Mouse (Mus musculus) stomach, postnatal 0 days (tissue): ENCODE data around the gene Ift74. TPM values are rescaled to one million over a fixed set of nuclear protein-coding genes. Genes with fewer than 3 reads are reported as not detected.
A peak's percentile ranks its signal among the peaks of the same experiment; 100 is the strongest.

Experiments used
- ATAC-seq: fragments of 200-750 bp; cut with Nextera tagmentation; 2 replicates; pipeline ENCODE4 v1.8.0; 2017; ENCODE audit not compliant: low FRiP score, low TSS enrichment
- DNase-seq: peaks from one replicate; pipeline ENCODE4 v3.0.0-alpha.2; 2016; ENCODE audit warnings: low spot score
- H3K27ac ChIP-seq: fragments of 300-500 bp; sonication (generic); replicated peaks from 2 replicates; pipeline ENCODE4 v1.5.1; 2014; ENCODE audit warnings: mild to moderate bottlenecking, control low read depth
- H3K27me3 ChIP-seq: fragments of 300-500 bp; sonication (generic); 2 replicates; pipeline ENCODE4 v1.6.1; 2014; ENCODE audit warnings: low read length; ENCODE audit not compliant: control insufficient read depth, insufficient read depth
- H3K36me3 ChIP-seq: fragments of 300-500 bp; sonication (generic); 2 replicates; pipeline ENCODE4 v1.6.1; 2014; ENCODE audit warnings: low read length, mixed read lengths; ENCODE audit not compliant: control insufficient read depth, insufficient read depth
- H3K4me1 ChIP-seq: fragments of 300-500 bp; sonication (generic); replicated peaks from 2 replicates; pipeline ENCODE4 v1.6.1; 2014; ENCODE audit warnings: antibody characterized with exemption; ENCODE audit not compliant: control insufficient read depth, insufficient read depth
- H3K4me2 ChIP-seq: fragments of 300-500 bp; sonication (generic); replicated peaks from 2 replicates; pipeline ENCODE4 v1.6.1; 2014; ENCODE audit warnings: low read depth, mild to moderate bottlenecking, control low read depth, moderate library complexity
- H3K4me3 ChIP-seq: fragments of 300-500 bp; sonication (generic); 2 replicates; pipeline ENCODE4 v1.5.1; 2014; ENCODE audit warnings: low read depth, low read length, control low read depth
- H3K9ac ChIP-seq: fragments of 300-500 bp; sonication (generic); 2 replicates; pipeline ENCODE4 v1.6.1; 2014; ENCODE audit warnings: mild to moderate bottlenecking, low read length, control low read depth, mixed read lengths
- H3K9me3 ChIP-seq: fragments of 300-500 bp; sonication (generic); 2 replicates; pipeline ENCODE4 v1.6.1; 2016; ENCODE audit warnings: low read length; ENCODE audit not compliant: control insufficient read depth
- CTCF ChIP-seq: IDR thresholded peaks from 2 replicates; pipeline ENCODE4 v1.5.1; 2016; ENCODE audit warnings: antibody characterized with exemption, low read depth, mild to moderate bottlenecking, moderate library complexity
- EP300 ChIP-seq: optimal IDR thresholded peaks from 2 replicates; pipeline ENCODE3; 2016; ENCODE audit warnings: antibody characterized with exemption
- WGBS: fragments of 180-500 bp; shearing (Covaris S2); extraction: QIAGEN DNeasy Blood & Tissue Kit; methylation state at CpG from one replicate; pipeline ENCODE4 v1.1.7; 2014; 5-methylcytosine and 5-hydroxymethylcytosine counted together
- microRNA counts: library from miRNA; unstranded; fragments of <30 nt; microRNA quantifications from one replicate; lab custom pipeline; 2015
- microRNA-seq: library from miRNA; unstranded; fragments of <30 nt; microRNA quantifications from one replicate; pipeline ENCODE4, GENCODE M21; 2016
- polyA plus RNA-seq: library from polyadenylated mRNA; unstranded; fragments of >200 nt; fragmentation: Nextera tagmentation; extraction: Ambion mirVana; gene quantifications from 2 replicates; pipeline ENCODE4 v1.2.1, GENCODE M21; 2015

The Ift74 gene
- polyA plus RNA-seq, 1 experiment from 2014 or later: 14.8 TPM

DNA sequence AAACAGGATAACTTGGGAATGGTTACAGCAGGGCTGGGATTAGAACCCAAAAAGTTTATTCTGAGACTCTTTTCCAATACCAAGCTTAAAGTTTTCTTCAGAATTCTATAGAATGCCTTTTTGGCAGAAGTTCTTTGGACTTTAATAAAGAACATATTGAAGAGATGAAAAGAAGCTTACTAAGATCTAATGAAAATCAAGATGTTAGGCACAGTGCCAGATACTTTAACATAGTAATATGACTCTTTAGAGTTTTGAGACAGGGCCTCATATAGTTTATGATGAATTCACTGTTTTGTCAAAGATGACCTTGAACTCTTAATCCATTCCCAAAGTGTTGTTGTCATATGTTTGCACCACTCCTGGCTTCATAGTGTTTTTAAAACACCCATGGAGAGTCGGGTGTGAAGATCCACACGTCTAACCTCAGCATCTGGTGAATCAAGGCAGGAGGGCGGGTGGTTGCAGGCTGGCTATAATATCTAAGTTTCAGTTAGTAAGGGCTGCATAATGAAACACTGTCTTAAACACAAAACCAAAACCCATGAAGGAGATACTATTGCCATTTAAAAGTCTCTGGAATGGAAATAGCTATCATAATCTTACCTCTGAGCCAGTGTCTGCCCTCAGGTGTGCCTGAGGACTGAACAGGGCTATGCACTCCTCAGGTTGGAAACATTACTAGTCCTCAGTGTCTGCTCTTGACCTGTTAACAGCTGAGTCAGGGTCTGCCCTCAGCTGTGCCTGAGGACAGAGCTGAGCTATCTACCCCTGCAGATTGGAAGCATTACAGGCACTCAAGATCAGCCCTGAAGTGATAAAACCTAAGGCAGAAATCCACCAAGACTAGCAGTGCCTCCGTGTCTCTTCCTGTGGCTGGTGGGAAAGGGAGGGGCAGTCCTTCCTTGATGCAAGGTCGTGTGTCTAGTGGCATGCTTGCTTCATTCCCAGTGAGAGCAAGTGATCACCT, 123.3 kb downstream of the Ift74 start:
- Histone ChIP-seq H3K9ac (no peak overlapping the region), H3K4me2 (no peak overlapping the region), H3K9me3 (no peaks in the 10 kb centered on the region), H3K36me3 (no peaks in the 10 kb centered on the region), H3K27me3 (no peaks in the 10 kb centered on the region), H3K4me3 (no peak overlapping the region), H3K4me1 (no peaks in the 10 kb centered on the region), H3K27ac (no peak overlapping the region)
- WGBS: 49% methylated on average over 5 of the region's 5 CpGs
- TF ChIP-seq CTCF (no peak), EP300 (no peak)
- DNase-seq: no peak
- ATAC-seq: no peak

DNA sequence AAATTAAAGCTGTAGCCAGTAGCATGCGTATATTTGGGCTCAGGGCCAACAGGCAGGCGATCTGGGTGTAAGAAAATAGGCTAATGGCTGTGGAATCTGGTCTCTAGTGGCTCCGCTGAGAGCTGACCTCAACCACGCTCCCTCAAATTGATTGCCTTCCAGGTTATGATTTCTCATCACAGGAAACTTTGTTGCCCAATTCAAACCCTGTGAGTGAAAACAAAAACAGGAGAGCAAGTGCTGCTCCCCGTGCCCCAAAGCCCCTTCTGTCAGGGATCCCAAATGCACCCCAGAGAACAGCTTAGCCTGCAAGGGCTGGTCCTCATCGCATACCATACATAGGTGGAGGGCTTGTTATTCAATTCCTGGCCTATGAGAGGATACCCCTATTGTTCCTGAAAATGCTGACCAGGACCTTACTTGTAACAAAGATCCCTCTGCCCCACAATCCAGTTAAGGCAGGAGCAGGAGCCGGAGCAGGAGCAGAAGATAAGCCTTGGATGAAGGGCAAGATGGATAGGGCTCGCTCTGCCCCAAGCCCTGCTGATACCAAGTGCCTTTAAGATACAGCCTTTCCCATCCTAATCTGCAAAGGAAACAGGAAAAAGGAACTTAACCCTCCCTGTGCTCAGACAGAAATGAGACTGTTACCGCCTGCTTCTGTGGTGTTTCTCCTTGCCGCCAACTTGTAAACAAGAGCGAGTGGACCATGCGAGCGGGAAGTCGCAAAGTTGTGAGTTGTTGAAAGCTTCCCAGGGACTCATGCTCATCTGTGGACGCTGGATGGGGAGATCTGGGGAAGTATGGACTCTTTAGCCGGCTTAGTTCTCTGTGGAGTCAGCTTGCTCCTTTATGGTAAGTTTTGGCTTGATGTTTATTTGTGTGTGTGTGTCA, 124.8 kb downstream of the Ift74 start, which contains the start of gene Tek:
TSS of gene Tek (plus strand) at position 452 of the 894 bp plus-strand sequence.
- H3K27me3 ChIP-seq: no peaks in the 10 kb centered on the region
- peak within 1 kb of the TSS; percentile 28 for H3K4me3 ChIP-seq
- no peaks in the 10 kb centered on the region for H3K4me1 ChIP-seq
- ATAC-seq (no peak), DNase-seq (no peak)
- WGBS: 43% methylated on average over 16 of the region's 16 CpGs
- peak within 1 kb of the TSS; percentile 9 for H3K4me2 ChIP-seq
- no peaks in the 10 kb centered on the region for H3K9me3 ChIP-seq
- peak within 1 kb of the TSS; percentile 25 for H3K27ac ChIP-seq
- no peak within 1 kb of the TSS for H3K9ac ChIP-seq
- TF ChIP-seq CTCF (no peak), EP300 (no peak)
- H3K36me3 ChIP-seq: no peaks in the 10 kb centered on the region

DNA sequence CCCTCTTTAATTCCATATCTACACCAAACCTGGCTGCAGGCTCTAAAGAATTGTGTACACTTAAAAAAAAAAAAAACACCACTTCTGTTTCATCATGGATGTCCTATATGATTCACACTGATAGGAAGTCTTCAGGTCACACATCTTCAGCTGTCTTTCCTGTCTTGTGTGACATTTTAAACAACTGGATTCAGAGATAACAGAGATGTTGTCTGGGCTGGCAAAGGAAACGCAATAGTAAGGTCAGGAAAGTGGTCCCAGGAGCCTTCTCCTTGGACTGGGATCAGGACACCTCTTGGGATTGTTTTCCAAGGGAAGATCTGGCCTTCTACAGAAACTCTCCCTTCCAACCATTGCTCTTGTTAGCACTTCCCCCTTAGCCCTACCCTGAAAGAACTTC, 127.5 kb downstream of the Ift74 start:
- H3K4me1 ChIP-seq: no peaks in the 10 kb centered on the region
- H3K27me3 ChIP-seq: no peaks in the 10 kb centered on the region
- H3K4me3 ChIP-seq: no peak overlapping the region
- H3K36me3 ChIP-seq: no peaks in the 10 kb centered on the region
- no peak for DNase-seq
- WGBS: 76% methylated on average over 1 of the region's 1 CpGs
- H3K9ac ChIP-seq: no peak overlapping the region
- no peak overlapping the region for H3K4me2 ChIP-seq
- ATAC-seq: no peak
- H3K27ac ChIP-seq: no peak overlapping the region
- TF ChIP-seq CTCF (no peak), EP300 (no peak)
- no peaks in the 10 kb centered on the region for H3K9me3 ChIP-seq

MicroRNAs within 50 kb of the gene (microRNA counts, 519-probe panel; counts per million panel counts)
- microRNA mmu-miR-872 (lab: Ali Mortazavi, UCI): 4,334 counts per million, percentile 39 among the panel's probes with 10 or more counts

Small RNA genes lying within 50 kb of the gene (microRNA-seq; reads per million reads assigned to microRNA genes)
- 1,572 reads per million, percentile 76 among the genes with 10 or more reads in this experiment for gene Mir872

Other genes starting within 250 kb of the Ift74 start
- 0.21 and 0.30 TPM in 2 replicates for gene Gm10306, start 57.9 kb upstream of the Ift74 start, polyA plus RNA-seq
- gene Caap1, start 57.7 kb upstream of the Ift74 start, polyA plus RNA-seq: 10.8 and 11.2 TPM in 2 replicates
- gene Plaa, start 11.2 kb upstream of the Ift74 start, polyA plus RNA-seq: 38.2 and 38.6 TPM in 2 replicates
- 0.10 and 0.17 TPM in 2 replicates for gene Lrrc19, start 35.7 kb downstream of the Ift74 start, polyA plus RNA-seq
- 5.3 and 5.6 TPM in 2 replicates for gene Tek, start 124.8 kb downstream of the Ift74 start, polyA plus RNA-seq